ENCODE assay signal across 8 mouse cellular contexts in genomic region chr11:32456356-32456755, GRCm38 (mm10). TPM values are rescaled to one million over a fixed set of nuclear protein-coding genes. Genes with fewer than 3 reads are reported as not detected.
A peak's percentile ranks its signal among the peaks of the same experiment; 100 is the strongest.
DNase-seq lines count a peak whose midpoint lies in the region; ATAC-seq and TF ChIP-seq lines count a peak whose summit lies in the region.

No protein-coding gene starts in this region.

- peak overlapping the region; percentile 97 for H3K9ac ChIP-seq in intestine, embryonic 14.5 days (ENCODE audit: low read length)
- H3K9ac ChIP-seq in neural tube, embryonic 13.5 days, result peak overlapping the region; percentile 92

- H3K4me1 ChIP-seq in embryonic facial prominence, embryonic 10.5 days, result peaks cover 27% of the 10 kb centered on the region
- peaks cover 11% of the 10 kb centered on the region; the same call in 1 of the 2 replicates for H3K4me1 ChIP-seq in intestine, embryonic 14.5 days (replicated peaks; ENCODE audit: control insufficient read depth, insufficient read depth, low read length)
- H3K4me1 ChIP-seq in neural tube, embryonic 13.5 days (replicated peaks), result peaks cover 29% of the 10 kb centered on the region

- H3K27me3 ChIP-seq in embryonic facial prominence, embryonic 10.5 days (replicated peaks; ENCODE audit: low read depth, poor library complexity, severe bottlenecking), result no peaks in the 10 kb centered on the region
- H3K27me3 ChIP-seq in intestine, embryonic 14.5 days (replicated peaks; ENCODE audit: control insufficient read depth, insufficient read depth, low read length), result no peaks in the 10 kb centered on the region
- no peaks in the 10 kb centered on the region for H3K27me3 ChIP-seq in neural tube, embryonic 13.5 days

- peak overlapping the region; percentile 92 for H3K4me2 ChIP-seq in intestine, embryonic 14.5 days (ENCODE audit: low read length)
- H3K4me2 ChIP-seq in neural tube, embryonic 13.5 days, result peak overlapping the region; percentile 76

- ATAC-seq in intestine, embryonic 14.5 days (replicated peaks; ENCODE audit: low FRiP score, low TSS enrichment, low read depth), result no peak
- no peak for ATAC-seq in neural tube, embryonic 13.5 days (ENCODE audit: low read depth)

- 20% methylated on average over 6 of the region's 6 CpGs for WGBS in embryonic facial prominence, embryonic 10.5 days
- WGBS in intestine, embryonic 14.5 days, result 9% methylated on average over 6 of the region's 6 CpGs
- WGBS in neural tube, embryonic 13.5 days, result 11% methylated on average over 6 of the region's 6 CpGs

- no peak for TF ChIP-seq CTCF in layer of hippocampus, adult 2 months (conservative IDR thresholded peaks at IDR 0.05)

- no peaks in the 10 kb centered on the region for H3K36me3 ChIP-seq in embryonic facial prominence, embryonic 10.5 days (replicated peaks)
- no peaks in the 10 kb centered on the region for H3K36me3 ChIP-seq in intestine, embryonic 14.5 days (ENCODE audit: control insufficient read depth, insufficient read depth, low read length)
- H3K36me3 ChIP-seq in neural tube, embryonic 13.5 days, result no peaks in the 10 kb centered on the region

- no peak overlapping the region for H3K27ac ChIP-seq in layer of hippocampus, adult 2 months
- peak overlapping the region; percentile 99 for H3K27ac ChIP-seq in embryonic facial prominence, embryonic 10.5 days (replicated peaks)
- H3K27ac ChIP-seq in intestine, embryonic 14.5 days (ENCODE audit: low read depth), result 0 out of 2 replicates have a peak overlapping the region, but pooled peaks have one; percentile 93
- no peak overlapping the region for H3K27ac ChIP-seq in neural tube, embryonic 13.5 days (replicated peaks)

- H3K4me3 ChIP-seq in layer of hippocampus, adult 2 months, result peak overlapping the region; percentile 90
- H3K4me3 ChIP-seq in embryonic facial prominence, embryonic 10.5 days, result peak overlapping the region; percentile 96
- H3K4me3 ChIP-seq in intestine, embryonic 14.5 days (ENCODE audit: low read depth, low read length), result peak overlapping the region; percentile 78
- peak overlapping the region; percentile 89 for H3K4me3 ChIP-seq in neural tube, embryonic 13.5 days

- DNase-seq in layer of hippocampus, adult 2 months (ENCODE audit: low spot score in 2 of 2), result no peak
- no peak for DNase-seq in layer of hippocampus, adult 11-12 months (ENCODE audit: low spot score)
- DNase-seq in embryonic facial prominence, embryonic 10.5 days (ENCODE audit: low spot score), result no peak
- no peak for DNase-seq in intestine, embryonic 14.5 days (ENCODE audit: low spot score)
- DNase-seq in gastrocnemius, adult 18-20 months (ENCODE audit: low spot score), result no peak
- no peak for DNase-seq in cerebellum, adult 18-20 months
- no peak for DNase-seq in cerebellum, adult 11 months

- H3K9me3 ChIP-seq in embryonic facial prominence, embryonic 10.5 days, result no peaks in the 10 kb centered on the region
- H3K9me3 ChIP-seq in intestine, embryonic 14.5 days (ENCODE audit: control insufficient read depth, low read length), result no peaks in the 10 kb centered on the region
- H3K9me3 ChIP-seq in neural tube, embryonic 13.5 days, result no peaks in the 10 kb centered on the region

RNA-seq across cellular contexts. Expression of gene Ubtd2, which starts 1.2 kb away (rescaled TPM):
- total RNA-seq in layer of hippocampus, adult 2 months (2021), result 10 to 100 TPM; 29.4 to 33.7 TPM
- polyA plus RNA-seq in embryonic facial prominence, embryonic 10.5 days (2016; fragmentation: Nextera tagmentation; extraction: Ambion mirVana), result 75.2 and 84.0 TPM in 2 replicates
- 48.6 and 57.6 TPM in 2 replicates for polyA plus RNA-seq in intestine, embryonic 14.5 days (2014; fragmentation: Nextera tagmentation; extraction: Ambion mirVana)
- polyA plus RNA-seq in neural tube, embryonic 13.5 days (2015; fragmentation: Nextera tagmentation; extraction: Ambion mirVana), result 46.8 and 54.8 TPM in 2 replicates
- 1 to 10 TPM; 7.2 to 7.7 TPM for total RNA-seq in gastrocnemius, adult 18-20 months (2021)

Comparison
In these comparisons a context has a peak if more than half of its experiments do, and no peak if none do; other contexts are left out.
1. H3K27ac ChIP-seq: peak in embryonic facial prominence, embryonic 10.5 days (single experiment) and intestine, embryonic 14.5 days (single experiment); none in layer of hippocampus, adult 2 months (single experiment) and neural tube, embryonic 13.5 days (single experiment).
2. Peak in every context shown above with its lines, with median percentiles within 50 percentile points of each other: H3K4me3 ChIP-seq.